Mouse (Mus musculus) spleen, adult 2 months (tissue): Measurements from ENCODE around the gene Slco2b1. TPM values are rescaled to one million over a fixed set of nuclear protein-coding genes. Genes with fewer than 3 reads are reported as not detected.

Experiments used
- DNase-seq, 2 experiments: peaks; one replicate each; pipeline versions ENCODE4 v3.0.0 to v3.0.0-alpha.2; 2012 to 2021; ENCODE audit warnings: low spot score in 2 of 2, low read depth in 1 of 2
- H3K27ac ChIP-seq: fragments of 200-500 bp; 2 replicates; pipeline ENCODE4 v1.5.1; 2012; ENCODE audit warnings: low read length, inconsistent platforms; ENCODE audit not compliant: insufficient read depth
- H3K27me3 ChIP-seq: fragments of 200-500 bp; 2 replicates; pipeline ENCODE4 v1.6.1; 2012; ENCODE audit warnings: mild to moderate bottlenecking, moderate library complexity, low read length, inconsistent platforms; ENCODE audit not compliant: control insufficient read depth, insufficient read depth
- H3K36me3 ChIP-seq: fragments of 200-500 bp; 2 replicates; pipeline ENCODE4 v1.6.1; 2012; ENCODE audit warnings: mild to moderate bottlenecking, low read length, inconsistent platforms; ENCODE audit not compliant: control insufficient read depth, insufficient read depth
- H3K4me1 ChIP-seq: fragments of 200-500 bp; 2 replicates; pipeline ENCODE4 v1.6.1; 2011; ENCODE audit warnings: inconsistent platforms; ENCODE audit not compliant: control insufficient read depth, insufficient read depth, insufficient read length
- H3K4me3 ChIP-seq: fragments of 200-500 bp; 2 replicates; pipeline ENCODE4 v1.5.1; 2011; ENCODE audit warnings: mild to moderate bottlenecking, inconsistent platforms; ENCODE audit not compliant: insufficient read depth, insufficient read length; ENCODE audit errors: extremely low read depth
- CTCF ChIP-seq: fragments of 200-500 bp; IDR thresholded peaks from 2 replicates; pipeline ENCODE4 v1.5.1; 2011; ENCODE audit warnings: mild to moderate bottlenecking, inconsistent platforms; ENCODE audit not compliant: insufficient read depth, insufficient read length, insufficient replicate concordance; ENCODE audit errors: extremely low read depth
- POLR2A ChIP-seq: fragments of 200-500 bp; IDR thresholded peaks from 2 replicates; pipeline ENCODE4 v1.6.1; 2011; ENCODE audit warnings: low read depth, low read length, inconsistent platforms
- WGBS: fragments of 180-500 bp; shearing (Covaris S2); methylation state at CpG from one replicate; pipeline ENCODE4 v1.1.7; 2018; 5-methylcytosine and 5-hydroxymethylcytosine counted together
- polyA plus RNA-seq: library from polyadenylated mRNA; depleted of rRNA; stranded (reverse); fragments of >200 nt; gene quantifications from 2 replicates; pipeline ENCODE4 v1.2.3, GENCODE M21; 2012; rRNA removed

The Slco2b1 gene
- polyA plus RNA-seq, 1 experiment, result 39.1 TPM

DNA sequence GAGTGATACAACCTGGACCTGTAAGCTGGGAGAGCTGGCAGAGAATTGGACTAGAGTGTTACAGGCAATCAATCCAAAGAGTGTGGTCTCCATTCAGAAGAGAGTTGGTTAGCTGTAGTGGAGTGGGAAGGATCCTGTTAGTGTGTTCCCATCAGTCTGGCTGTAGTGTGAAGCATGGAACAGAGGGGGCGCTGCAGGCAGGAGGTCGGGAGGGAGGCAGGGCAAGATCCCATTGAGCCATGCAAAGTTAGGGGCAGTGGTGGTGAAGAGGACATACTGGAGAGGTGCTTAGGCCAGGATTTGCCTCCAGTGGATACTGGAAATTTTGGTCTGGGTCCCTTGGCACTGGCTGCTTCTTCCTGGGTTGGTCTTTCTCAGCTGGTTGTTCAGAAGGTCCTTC is 92.9 kb downstream of the Slco2b1 start:
- DNase-seq, result no peak
- H3K4me1 ChIP-seq, result no peaks in the 10 kb centered on the region
- TF ChIP-seq POLR2A, result no peak
- TF ChIP-seq CTCF, result no peak
- no peak overlapping the region for H3K27ac ChIP-seq
- no peaks in the 10 kb centered on the region for H3K27me3 ChIP-seq
- 69% methylated on average over 2 of the region's 2 CpGs for WGBS
- no peaks in the 10 kb centered on the region for H3K36me3 ChIP-seq
- H3K4me3 ChIP-seq, result no peak overlapping the region

Other genes with a start within 250 kb of the Slco2b1 start
- gene Klhl35, start 245.3 kb downstream of the Slco2b1 start, polyA plus RNA-seq, result 1.3 and 2.6 TPM in 2 replicates
- gene Rps3, start 227.6 kb downstream of the Slco2b1 start, polyA plus RNA-seq, result 324 and 363 TPM in 2 replicates
- 64.6 and 66.0 TPM in 2 replicates for gene Arrb1, start 175.9 kb downstream of the Slco2b1 start, polyA plus RNA-seq
- gene Tpbgl, start 84.2 kb downstream of the Slco2b1 start, polyA plus RNA-seq, result 5.5 and 9.1 TPM in 2 replicates
- 0.15 TPM in 1 of 2 replicates, not detected in the other for gene Olfr520, start 18.9 kb upstream of the Slco2b1 start, polyA plus RNA-seq
- gene Olfr521, start 52.2 kb upstream of the Slco2b1 start, polyA plus RNA-seq, result not detected in 2 replicates
- 2.4 and 3.7 TPM in 2 replicates for gene Neu3, start 117.1 kb upstream of the Slco2b1 start, polyA plus RNA-seq
- gene Xrra1, start 147.8 kb upstream of the Slco2b1 start, polyA plus RNA-seq, result 0.12 TPM in 1 of 2 replicates, not detected in the other
- gene Spcs2, start 152.1 kb upstream of the Slco2b1 start, polyA plus RNA-seq, result 17.3 and 17.7 TPM in 2 replicates